Mouse (Mus musculus): Measurements from ENCODE around the gene Caprin1.

DNA sequence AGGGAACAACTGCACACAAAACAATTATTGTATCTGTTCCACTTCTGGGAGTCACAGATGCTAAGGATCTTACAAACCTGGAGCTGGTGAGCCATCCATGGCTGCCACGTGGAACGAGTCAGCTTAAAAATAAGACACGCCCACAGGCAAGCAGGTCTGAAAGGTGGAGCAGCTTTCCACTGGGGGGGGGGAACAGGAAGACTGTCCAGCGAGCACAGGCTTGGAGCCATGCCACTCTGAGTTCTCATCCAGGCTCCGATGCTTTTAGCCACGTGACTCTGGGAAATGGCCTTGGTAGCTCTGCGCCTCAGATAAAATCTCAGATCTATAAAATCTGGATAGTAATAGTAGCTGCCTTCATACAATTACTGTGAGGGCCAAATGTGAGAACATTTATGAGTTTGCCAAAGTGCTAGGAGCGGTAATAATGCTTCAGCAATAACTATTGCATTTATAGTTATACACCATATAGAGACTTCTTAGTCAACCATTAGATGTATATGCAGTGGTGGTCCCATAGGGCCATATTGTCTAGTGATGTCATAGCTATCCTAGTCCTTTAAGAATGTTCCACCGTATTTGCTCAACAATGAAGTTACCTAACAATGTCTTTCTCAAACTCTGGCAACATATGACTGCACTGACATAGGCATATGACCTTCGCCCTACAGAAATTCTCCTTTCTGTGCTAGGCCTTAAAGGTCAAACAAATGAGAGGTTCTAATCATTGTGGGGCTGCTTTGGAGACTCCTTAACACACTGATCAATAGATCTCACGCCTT lies 38.4 kb upstream of the Caprin1 start:
- TF ChIP-seq CTCF (IDR thresholded peaks at IDR 0.05; ENCODE audit: extremely low read depth, insufficient read depth, insufficient read length, insufficient replicate concordance) = no peak
- TF ChIP-seq POLR2A (IDR thresholded peaks at IDR 0.05; ENCODE audit: low read depth, low read length) = no peak

Data from spleen, adult 2 months (tissue).